Mouse (Mus musculus) ES-E14 (cell line): ENCODE measurements at regions not wholly inside any gene's neighbourhood (a gene's known extent, or its start where the extent isn't known, plus 50 kb on each side); places are given as distances from the start of the nearest gene placed in this dataset.

Experiments used
- DNase-seq: peaks from one replicate; pipeline ENCODE4 v3.0.0-alpha.2; 2013; ENCODE audit warnings: low read depth, low spot score
- H3K27ac ChIP-seq: 2 replicates; pipeline ENCODE4 v1.5.1; 2012; ENCODE audit warnings: low read depth, mild to moderate bottlenecking, low read length, moderate library complexity, mixed read lengths; ENCODE audit not compliant: poor library complexity, insufficient read depth, severe bottlenecking
- H3K36me3 ChIP-seq: 2 replicates; pipeline ENCODE4 v1.6.1; 2012; ENCODE audit warnings: mild to moderate bottlenecking, low read length, moderate library complexity, mixed read lengths; ENCODE audit not compliant: control insufficient read depth, poor library complexity, insufficient read depth, severe bottlenecking
- H3K4me1 ChIP-seq, 2 experiments: fragments of 150-350 bp in 1 of 2; sonication (generic) in 1 of 2; 2 replicates each; pipeline ENCODE4 v1.6.1; 2012; ENCODE audit warnings: low read length in 2 of 2, mild to moderate bottlenecking in 1 of 2, mixed read lengths in 1 of 2; ENCODE audit not compliant: control insufficient read depth in 2 of 2, insufficient read depth in 2 of 2, poor library complexity in 1 of 2
- H3K4me3 ChIP-seq, 2 experiments: fragments of 150-350 bp in 1 of 2; sonication (generic) in 1 of 2; 2 replicates each; pipeline ENCODE4 v1.5.1; 2012; ENCODE audit warnings: low read length in 2 of 2, low read depth in 1 of 2, mild to moderate bottlenecking in 1 of 2, mixed read lengths in 1 of 2; ENCODE audit not compliant: insufficient read depth in 1 of 2, poor library complexity in 1 of 2, severe bottlenecking in 1 of 2
- H3K9ac ChIP-seq: 2 replicates; pipeline ENCODE4 v1.6.1; 2012; ENCODE audit warnings: low read depth, mild to moderate bottlenecking, low read length, mixed read lengths; ENCODE audit not compliant: poor library complexity, insufficient read depth, severe bottlenecking
- H3K9me3 ChIP-seq: fragments of 150-350 bp; sonication (generic); 2 replicates; pipeline ENCODE4 v1.6.1; 2012; ENCODE audit warnings: low read depth, mild to moderate bottlenecking, low read length; ENCODE audit not compliant: control insufficient read depth, insufficient read depth
- CHD2 ChIP-seq: IDR thresholded peaks from 2 replicates; pipeline ENCODE4 v1.6.1; 2014; ENCODE audit warnings: mild to moderate bottlenecking, low read depth, low read length, inconsistent platforms
- HCFC1 ChIP-seq: IDR thresholded peaks from 2 replicates; pipeline ENCODE4 v1.6.1; 2012; ENCODE audit warnings: low read length, inconsistent platforms, borderline replicate concordance; ENCODE audit not compliant: insufficient read depth
- MAFK ChIP-seq: IDR thresholded peaks from 2 replicates; pipeline ENCODE4 v1.6.1; 2014; ENCODE audit warnings: mild to moderate bottlenecking, low read depth, low read length, inconsistent platforms; ENCODE audit not compliant: insufficient read depth
- ZC3H11A ChIP-seq: IDR thresholded peaks from 2 replicates; pipeline ENCODE4 v1.6.1; 2012; ENCODE audit warnings: low read depth, mild to moderate bottlenecking, inconsistent platforms, low read length, borderline replicate concordance
- ZNF384 ChIP-seq: IDR thresholded peaks from 2 replicates; pipeline ENCODE4 v1.6.1; 2012; ENCODE audit warnings: low read depth, low read length, inconsistent platforms
- in situ Hi-C, 2 experiments: fragments of 600-800 bp; cut with MboI; formaldehyde crosslinking; loops; one replicate each; pipeline ENCODE4 v1.15.1; 2025; ENCODE audit warnings: low sequenced_read_pairs in 2 of 2, inconsistent platforms in 1 of 2; ENCODE audit not compliant: unreplicated experiment in 2 of 2

- in situ Hi-C loops: no loop called here
- H3K9me3 ChIP-seq: no peaks in the 10 kb centered on the region
- DNase-seq: no peak
- no peak overlapping the region for H3K27ac ChIP-seq
- TF ChIP-seq MAFK (no peak), ZNF384 (no peak), CHD2 (no peak), HCFC1 (no peak), ZC3H11A (no peak)
- H3K9ac ChIP-seq: no peak overlapping the region
- no peak overlapping the region for H3K4me3 ChIP-seq
- H3K36me3 ChIP-seq: no peaks in the 10 kb centered on the region
- no peaks in the 10 kb centered on the region for H3K4me1 ChIP-seq
These were observed 71.8 kb upstream of the Plxna4 start for GRCm38 (mm10) chr6:32659743-32660142.

GRCm38 (mm10) chr6:32657378-32657777, 69.4 kb upstream of the Plxna4 start:
- no peaks in the 10 kb centered on the region for H3K9me3 ChIP-seq
- no peak overlapping the region for H3K4me3 ChIP-seq
- no peaks in the 10 kb centered on the region for H3K4me1 ChIP-seq
- H3K27ac ChIP-seq: no peak overlapping the region
- no peak overlapping the region for H3K9ac ChIP-seq
- no peak for DNase-seq
- no peaks in the 10 kb centered on the region; the same call in 1 of the 2 replicates for H3K36me3 ChIP-seq
- in situ Hi-C loops: no loop called here
- TF ChIP-seq ZNF384 (no peak), HCFC1 (no peak), CHD2 (no peak), ZC3H11A (no peak), MAFK (no peak)

DNA sequence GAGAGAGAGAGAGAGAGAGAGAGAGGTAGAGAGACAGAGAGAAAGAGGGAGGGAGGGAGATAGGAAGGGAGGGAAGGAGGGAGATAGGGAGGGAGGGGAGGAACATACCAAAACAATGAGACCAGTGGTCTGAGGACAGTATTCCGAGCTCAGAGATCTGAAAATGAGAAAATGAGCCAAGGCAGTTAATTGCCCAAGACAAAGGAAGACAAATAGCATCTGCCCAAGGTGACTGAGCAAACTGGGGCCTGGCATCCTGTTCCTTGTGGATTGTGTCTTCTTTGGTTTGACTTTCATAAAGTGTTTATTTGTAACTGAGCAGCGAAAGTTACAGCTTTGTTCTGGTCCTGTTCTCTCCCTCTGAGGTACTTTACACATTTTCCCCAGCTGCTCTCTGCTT, 66.2 kb upstream of the Plxna4 start:
- in situ Hi-C loops: no loop called here
- H3K9ac ChIP-seq: no peak overlapping the region
- H3K36me3 ChIP-seq: no peaks in the 10 kb centered on the region; the same call in 1 of the 2 replicates
- no peak overlapping the region for H3K27ac ChIP-seq
- H3K4me1 ChIP-seq: no peaks in the 10 kb centered on the region
- no peak for DNase-seq
- H3K9me3 ChIP-seq: no peaks in the 10 kb centered on the region
- H3K4me3 ChIP-seq: no peak overlapping the region
- TF ChIP-seq ZC3H11A: no peak
- no peak for TF ChIP-seq ZNF384
- TF ChIP-seq HCFC1: no peak
- no peak for TF ChIP-seq CHD2
- TF ChIP-seq MAFK: no peak

- Histone ChIP-seq H3K4me3 (no peak overlapping the region), H3K9ac (no peak overlapping the region), H3K4me1 (no peaks in the 10 kb centered on the region), H3K27ac (no peak overlapping the region), H3K9me3 (no peaks in the 10 kb centered on the region), H3K36me3 (no peaks in the 10 kb centered on the region)
- no peak for DNase-seq
- TF ChIP-seq ZC3H11A (no peak), ZNF384 (no peak), CHD2 (no peak), MAFK (no peak), HCFC1 (no peak)
- in situ Hi-C loops: no loop called here
These were observed 56.0 kb upstream of the Plxna4 start for GRCm38 (mm10) chr6:32644016-32644415.

DNA sequence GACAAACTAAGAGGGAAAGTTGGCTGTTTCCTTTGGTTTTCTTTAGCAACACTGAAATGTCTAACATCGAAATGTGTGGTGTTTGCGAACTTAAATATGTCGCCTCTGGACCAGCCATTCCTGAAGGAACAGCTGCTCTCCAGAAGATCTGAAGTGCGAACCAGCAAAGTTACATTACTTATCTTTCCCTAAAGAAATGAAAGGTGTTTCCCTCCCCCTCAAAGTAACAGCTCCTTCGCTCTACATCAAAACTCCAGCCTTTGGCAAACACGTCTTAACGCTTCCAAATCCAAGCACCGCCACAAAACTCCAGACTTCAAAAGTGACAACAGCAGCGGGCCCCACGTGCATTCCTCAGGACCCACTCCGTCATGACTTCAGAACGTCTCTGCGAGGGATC, 50.9 kb upstream of the Plxna4 start:
- H3K9me3 ChIP-seq: no peaks in the 10 kb centered on the region
- in situ Hi-C loops: no loop called here
- no peak overlapping the region for H3K9ac ChIP-seq
- no peak for TF ChIP-seq CHD2
- TF ChIP-seq MAFK: no peak
- TF ChIP-seq ZNF384: no peak
- TF ChIP-seq ZC3H11A: no peak
- TF ChIP-seq HCFC1: no peak
- no peak for DNase-seq
- no peaks in the 10 kb centered on the region for H3K4me1 ChIP-seq
- H3K36me3 ChIP-seq: no peaks in the 10 kb centered on the region
- H3K27ac ChIP-seq: no peak overlapping the region
- H3K4me3 ChIP-seq: no peak overlapping the region
